Mouse (Mus musculus) liver, embryonic 14.5 days (tissue): ENCODE data around the gene Smndc1. TPM values are rescaled to one million over a fixed set of nuclear protein-coding genes. Genes with fewer than 3 reads are reported as not detected.
A peak's percentile ranks its signal among the peaks of the same experiment; 100 is the strongest.

Experiments
- ATAC-seq: fragments of 200-750 bp; cut with Nextera tagmentation; 2 replicates; pipeline ENCODE4 v1.8.0; 2017; ENCODE audit warnings: moderate number of reproducible peaks, mild to moderate bottlenecking, moderate library complexity; ENCODE audit not compliant: insufficient read depth
- DNase-seq, 3 experiments: peaks; one replicate each; pipeline ENCODE4 v3.0.0-alpha.2; 2012 to 2013; ENCODE audit warnings: low read depth in 3 of 3, low spot score in 3 of 3
- H3K27ac ChIP-seq: fragments of 300-500 bp; sonication (generic); 2 replicates; pipeline ENCODE4 v1.5.1; 2014; ENCODE audit warnings: moderate library complexity, mild to moderate bottlenecking, control low read depth, inconsistent platforms
- H3K27me3 ChIP-seq: fragments of 300-500 bp; sonication (generic); 2 replicates; pipeline ENCODE4 v1.6.1; 2014; ENCODE audit warnings: mild to moderate bottlenecking, low read length, moderate library complexity; ENCODE audit not compliant: control insufficient read depth, insufficient read depth
- H3K36me3 ChIP-seq: fragments of 300-500 bp; sonication (generic); replicated peaks from 2 replicates; pipeline ENCODE4 v1.6.1; 2014; ENCODE audit warnings: low read depth; ENCODE audit not compliant: control insufficient read depth, insufficient read depth
- H3K4me1 ChIP-seq, 2 experiments: fragments of 200-500 bp in 1 of 2; fragments of 300-500 bp in 1 of 2; sonication (generic) in 1 of 2; replicated peaks; 2 replicates each; pipeline ENCODE4 v1.6.1; 2012 to 2014; ENCODE audit warnings: antibody characterized with exemption in 1 of 2, inconsistent platforms in 1 of 2, low read length in 1 of 2; ENCODE audit not compliant: control insufficient read depth in 2 of 2, insufficient read depth in 2 of 2
- H3K4me2 ChIP-seq: fragments of 300-500 bp; sonication (generic); 2 replicates; pipeline ENCODE4 v1.6.1; 2014; ENCODE audit warnings: low read depth, mild to moderate bottlenecking, control low read depth, moderate library complexity
- H3K4me3 ChIP-seq, 2 experiments: fragments of 200-500 bp in 1 of 2; fragments of 300-500 bp in 1 of 2; sonication (generic) in 1 of 2; 2 replicates each; pipeline ENCODE4 v1.5.1; 2012 to 2014; ENCODE audit warnings: low read depth in 2 of 2, low read length in 2 of 2, mild to moderate bottlenecking in 2 of 2, control low read depth in 1 of 2, inconsistent platforms in 1 of 2, moderate library complexity in 1 of 2; ENCODE audit not compliant: insufficient read depth in 1 of 2
- H3K9ac ChIP-seq: fragments of 300-500 bp; sonication (generic); replicated peaks from 2 replicates; pipeline ENCODE4 v1.6.1; 2014; ENCODE audit warnings: mild to moderate bottlenecking, control low read depth, moderate library complexity
- H3K9me3 ChIP-seq: fragments of 300-500 bp; sonication (generic); 2 replicates; pipeline ENCODE4 v1.6.1; 2016; ENCODE audit warnings: low read length, mixed read lengths; ENCODE audit not compliant: control insufficient read depth
- CTCF ChIP-seq: IDR thresholded peaks from 2 replicates; pipeline ENCODE4 v1.5.1; 2016; ENCODE audit warnings: antibody characterized with exemption, low read depth, control low read depth
- EP300 ChIP-seq: IDR thresholded peaks from 2 replicates; pipeline ENCODE4 v1.6.1; 2016; ENCODE audit warnings: antibody characterized with exemption, low read depth
- WGBS: fragments of 180-500 bp; shearing (Covaris S2); extraction: QIAGEN DNeasy Blood & Tissue Kit; methylation state at CpG from one replicate; pipeline ENCODE4 v1.1.7; 2014; ENCODE audit not compliant: insufficient replicate concordance; 5-methylcytosine and 5-hydroxymethylcytosine counted together
- polyA plus RNA-seq, 2 experiments: library from polyadenylated mRNA; depleted of rRNA in 1 of 2; stranded (reverse) in 1 of 2; unstranded in 1 of 2; fragments of >200 nt; fragmentation: Nextera tagmentation in 1 of 2; extraction: Ambion mirVana in 1 of 2; gene quantifications; 2 replicates each; pipeline versions ENCODE4 v1.2.1 to v1.2.3; 2012 to 2014

The Smndc1 gene
- polyA plus RNA-seq, 2 experiments: 11.5 to 17.4 TPM

DNA sequence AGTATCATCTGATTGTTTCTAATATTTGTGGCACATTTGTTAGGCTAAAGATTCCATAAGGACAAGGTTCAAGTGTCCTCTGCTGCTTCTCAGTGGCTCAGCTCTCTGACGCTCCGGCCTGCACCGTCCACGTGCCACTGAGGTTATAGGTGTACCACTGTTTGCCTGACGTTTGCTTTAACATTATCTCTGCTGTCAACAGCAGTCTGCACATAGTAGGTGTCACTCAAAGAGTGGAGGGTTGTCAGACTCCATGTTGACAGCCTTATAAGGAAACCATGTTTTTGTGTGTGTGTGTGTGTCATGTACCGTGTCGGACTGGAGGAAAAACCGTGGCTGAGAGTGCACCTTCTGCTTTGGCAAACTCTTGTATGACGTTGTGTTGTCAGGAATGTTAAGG, 55.1 kb downstream of the Smndc1 start:
- ATAC-seq: no peak
- H3K9ac ChIP-seq: no peak overlapping the region
- H3K36me3 ChIP-seq: peaks cover 8% of the 10 kb centered on the region
- H3K4me3 ChIP-seq: no peak overlapping the region
- no peak for DNase-seq
- peaks cover 6 to 12% of the 10 kb centered on the region in 2 experiments for H3K4me1 ChIP-seq
- no peaks in the 10 kb centered on the region for H3K27me3 ChIP-seq
- 87% methylated on average over 9 of the region's 9 CpGs for WGBS
- no peak overlapping the region for H3K27ac ChIP-seq
- TF ChIP-seq CTCF (no peak), EP300 (no peak)
- no peaks in the 10 kb centered on the region for H3K9me3 ChIP-seq
- no peak overlapping the region for H3K4me2 ChIP-seq

DNA sequence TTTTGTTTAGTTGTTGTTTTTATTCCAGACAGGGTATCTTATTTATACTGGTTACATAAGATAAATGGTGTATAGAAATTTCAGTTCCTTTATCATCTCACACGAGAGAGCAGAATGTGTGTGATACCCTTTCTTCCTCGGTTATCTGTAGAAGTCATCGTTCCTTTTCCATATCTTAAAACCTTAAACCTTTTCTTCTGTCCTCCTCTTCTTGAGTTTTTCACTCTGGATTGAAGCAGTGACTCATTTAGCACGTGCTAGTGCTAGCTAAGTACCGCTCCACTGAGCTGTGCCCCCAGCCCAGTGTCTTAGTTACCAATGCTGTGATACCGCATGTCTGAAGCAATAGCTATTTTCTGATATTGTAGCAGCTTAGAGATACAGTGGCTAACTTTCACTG, 56.6 kb downstream of the Smndc1 start:
- no peak for TF ChIP-seq CTCF
- TF ChIP-seq EP300: 0 out of 2 replicates have a peak, but pooled peaks have one; percentile 29
- Histone ChIP-seq H3K9ac (no peak overlapping the region), H3K36me3 (peaks cover 8% of the 10 kb centered on the region), H3K27ac (no peak overlapping the region), H3K4me1 (peaks cover 7 to 12% of the 10 kb centered on the region in 2 experiments), H3K27me3 (no peaks in the 10 kb centered on the region), H3K4me2 (no peak overlapping the region), H3K4me3 (no peak overlapping the region), H3K9me3 (no peaks in the 10 kb centered on the region)
- ATAC-seq: no peak
- 45% methylated on average over 6 of the region's 6 CpGs for WGBS
- DNase-seq: no peak

DNA sequence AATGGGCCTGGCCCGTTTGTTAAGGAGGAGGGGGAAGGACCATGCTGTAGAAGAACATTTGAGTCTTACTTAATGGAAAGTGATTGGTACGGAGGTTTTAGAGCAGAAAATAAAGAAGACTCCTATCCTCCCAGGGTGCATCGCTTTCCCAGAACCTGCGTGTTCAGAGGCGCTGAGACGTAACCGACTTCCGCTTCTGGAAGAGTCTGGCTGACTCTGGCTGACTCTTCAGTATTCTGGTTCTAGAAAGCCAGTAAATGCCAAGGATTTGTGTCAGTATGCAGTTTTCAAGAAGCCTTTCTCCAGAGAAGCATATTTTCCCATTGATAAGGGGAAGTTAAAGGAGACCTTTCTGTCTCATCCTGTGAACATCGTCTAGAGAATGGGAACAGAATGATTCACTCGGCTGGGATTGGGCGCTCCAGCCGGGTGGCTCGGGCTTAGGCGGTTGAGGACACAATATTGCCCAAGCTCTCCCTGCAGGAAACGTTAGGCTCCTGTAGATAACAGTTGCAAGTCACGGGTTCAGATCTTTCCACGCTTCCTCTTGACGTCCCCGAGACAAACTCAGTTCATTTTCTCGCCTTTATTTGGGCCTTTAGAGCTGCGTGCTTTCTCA, 58.4 kb downstream of the Smndc1 start:
- Histone ChIP-seq H3K27me3 (no peaks in the 10 kb centered on the region), H3K27ac (no peak overlapping the region), H3K9me3 (no peaks in the 10 kb centered on the region), H3K4me3 (no peak overlapping the region), H3K36me3 (peaks cover 8% of the 10 kb centered on the region), H3K4me2 (0 out of 2 replicates have a peak overlapping the region, but pooled peaks have one; percentile 1), H3K9ac (no peak overlapping the region), H3K4me1 (peaks cover 7 to 23% of the 10 kb centered on the region in 2 experiments)
- no peak for DNase-seq
- TF ChIP-seq CTCF: no peak
- WGBS: 59% methylated on average over 21 of the region's 21 CpGs
- ATAC-seq: no peak

DNA sequence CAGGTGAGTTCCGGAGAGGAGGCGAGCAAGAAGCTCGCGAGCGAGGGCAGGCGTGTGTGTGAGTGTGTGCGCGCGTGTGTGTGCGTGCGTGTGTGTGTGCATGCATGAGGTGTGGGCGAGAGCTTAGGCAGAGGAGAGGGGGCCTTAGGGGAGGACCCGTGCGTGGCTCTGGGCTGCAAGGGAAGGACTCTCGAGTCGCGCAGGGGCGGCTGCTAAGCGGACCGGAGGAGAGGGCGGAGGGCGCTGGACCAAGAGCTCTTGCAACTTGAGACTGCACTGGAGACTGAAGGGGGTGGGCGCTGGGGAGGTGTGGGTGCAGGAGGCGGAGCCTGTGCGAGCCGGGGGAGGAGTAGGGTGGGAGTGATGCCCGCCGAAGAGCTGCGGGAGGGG, 60.4 kb downstream of the Smndc1 start:
- Histone ChIP-seq H3K27me3 (no peaks in the 10 kb centered on the region), H3K4me1 (peaks cover 22 to 35% of the 10 kb centered on the region in 2 experiments), H3K4me2 (peak overlapping the region; percentile 91), H3K27ac (peak overlapping the region; percentile 26), H3K9me3 (no peaks in the 10 kb centered on the region), H3K36me3 (peaks cover 8% of the 10 kb centered on the region), H3K9ac (peak overlapping the region; percentile 84), H3K4me3 (peak overlapping the region; percentile 66 to 82)
- under 1% methylated on average over 29 of the region's 29 CpGs for WGBS
- ATAC-seq (peak; percentile 7), DNase-seq (peak in 1 of 3 experiments; percentile 43)
- TF ChIP-seq CTCF: no peak
- no peak for TF ChIP-seq EP300

Other genes starting within 250 kb of the Smndc1 start
- gene Mxi1, start 80.1 kb downstream of the Smndc1 start, polyA plus RNA-seq (2012; rRNA removed): 11.1 and 16.5 TPM in 2 replicates
- 27.7 and 33.1 TPM in 2 replicates for gene Mxi1, start 80.1 kb downstream of the Smndc1 start, polyA plus RNA-seq (2014; fragmentation: Nextera tagmentation; extraction: Ambion mirVana)
- not detected in 2 replicates for gene Gm10197, start 18.8 kb downstream of the Smndc1 start, polyA plus RNA-seq (2012; rRNA removed)
- gene Gm10197, start 18.8 kb downstream of the Smndc1 start, polyA plus RNA-seq (2014; fragmentation: Nextera tagmentation; extraction: Ambion mirVana): 3.0 TPM in 1 of 2 replicates, not detected in the other
- 1.0 and 1.3 TPM in 2 replicates for gene Dusp5, start 138.5 kb upstream of the Smndc1 start, polyA plus RNA-seq (2012; rRNA removed)
- gene Dusp5, start 138.5 kb upstream of the Smndc1 start, polyA plus RNA-seq (2014; fragmentation: Nextera tagmentation; extraction: Ambion mirVana): 1.8 and 1.9 TPM in 2 replicates
- gene Nutf2-ps1, start 198.5 kb upstream of the Smndc1 start, polyA plus RNA-seq (2012; rRNA removed): 45.0 and 105 TPM in 2 replicates
- gene Nutf2-ps1, start 198.5 kb upstream of the Smndc1 start, polyA plus RNA-seq (2014; fragmentation: Nextera tagmentation; extraction: Ambion mirVana): 167 and 188 TPM in 2 replicates
- gene Smc3, start 209.8 kb upstream of the Smndc1 start, polyA plus RNA-seq (2012; rRNA removed): 12.5 and 25.2 TPM in 2 replicates
- gene Smc3, start 209.8 kb upstream of the Smndc1 start, polyA plus RNA-seq (2014; fragmentation: Nextera tagmentation; extraction: Ambion mirVana): 30.3 and 38.0 TPM in 2 replicates